Mouse (Mus musculus) frontal cortex, postnatal 25 days (tissue): ENCODE data around the gene Ctla2a.
"Not testable (repeated sequence)": the region's sequence is repeated elsewhere in the genome, so short reads cannot be mapped to it uniquely, and the experiment has no call there.

ENCODE experiments used
- DNase-seq, 2 experiments: peaks; one replicate each; pipeline ENCODE4 v3.0.0; 2022; ENCODE audit warnings: low spot score in 2 of 2

Gene Ctla2a

DNA sequence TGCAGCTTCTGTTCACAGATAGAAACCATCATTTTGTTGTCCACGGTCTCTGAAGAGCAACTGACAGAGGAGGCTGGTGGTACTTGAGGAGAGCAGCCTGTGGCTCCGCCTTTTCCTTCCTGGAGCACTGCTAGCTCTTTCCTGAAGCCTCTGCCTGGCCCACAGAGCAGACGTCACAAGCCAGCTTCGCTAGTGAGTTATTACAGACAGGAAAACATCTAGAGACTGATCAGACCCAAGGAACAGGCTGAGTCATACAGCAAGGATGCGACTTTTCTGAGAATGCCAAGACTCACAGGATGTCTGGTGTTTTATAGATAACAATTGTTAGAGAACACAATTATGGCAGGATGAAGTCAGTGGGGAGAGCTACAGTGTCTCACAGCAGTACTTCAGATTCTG, at the start of gene Ctla2a, which contains the start of gene Gm49391:
Gene Ctla2a (minus strand): TSS at position 126 of the 402 bp plus-strand sequence.
Gene Gm49391 (minus strand): TSS at position 72 of the 402 bp plus-strand sequence.
- DNase-seq: no peak

DNA sequence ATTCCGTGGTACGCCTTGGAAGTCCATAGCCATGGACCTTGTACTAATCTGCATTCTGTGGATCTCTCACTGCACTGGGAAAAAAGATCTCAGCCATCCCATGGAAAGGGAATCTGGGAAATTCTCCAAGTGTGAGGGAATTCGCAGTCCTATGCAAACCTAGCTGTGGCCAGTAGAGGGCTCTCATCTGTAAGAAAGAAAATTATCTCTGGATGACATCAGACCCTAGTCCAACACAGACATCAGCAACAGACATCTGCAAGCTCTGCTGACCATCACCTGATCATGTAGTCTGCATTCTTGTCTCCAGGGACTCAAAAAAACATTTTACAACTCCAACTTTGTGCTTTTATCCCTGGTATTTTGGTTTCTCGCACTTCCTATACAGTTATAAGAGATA, 35.9 kb upstream of the Ctla2a start:
- DNase-seq: not testable (repeated sequence)

DNA sequence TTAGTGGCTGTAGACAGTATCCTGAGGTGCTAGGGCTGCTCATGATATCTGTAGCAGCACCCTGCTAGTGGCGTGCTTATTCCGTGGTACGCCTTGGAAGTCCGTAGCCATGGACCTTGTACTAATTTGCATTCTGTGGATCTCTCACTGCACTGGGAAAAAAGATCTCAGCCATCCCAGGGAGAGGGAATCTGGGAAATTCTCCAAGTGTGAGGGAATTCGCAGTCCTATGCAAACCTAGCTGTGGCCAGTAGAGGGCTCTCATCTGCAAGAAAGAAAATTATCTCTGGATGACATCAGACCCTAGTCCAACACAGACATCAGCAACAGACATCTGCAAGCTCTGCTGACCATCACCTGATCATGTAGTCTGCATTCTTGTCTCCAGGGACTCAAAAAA, 27.6 kb upstream of the Ctla2a start:
- not testable (repeated sequence) for DNase-seq

- no peak for DNase-seq
Measured at GRCm38 (mm10) chr13:60961706-60962105, 25.3 kb upstream of the Ctla2a start.

- DNase-seq: not testable (repeated sequence)
Measured at GRCm38 (mm10) chr13:60941884-60942283, 5.5 kb upstream of the Ctla2a start, which contains the start of gene Tpbpa. Gene Tpbpa, minus strand, starts transcription at chr13:60941984.

DNA sequence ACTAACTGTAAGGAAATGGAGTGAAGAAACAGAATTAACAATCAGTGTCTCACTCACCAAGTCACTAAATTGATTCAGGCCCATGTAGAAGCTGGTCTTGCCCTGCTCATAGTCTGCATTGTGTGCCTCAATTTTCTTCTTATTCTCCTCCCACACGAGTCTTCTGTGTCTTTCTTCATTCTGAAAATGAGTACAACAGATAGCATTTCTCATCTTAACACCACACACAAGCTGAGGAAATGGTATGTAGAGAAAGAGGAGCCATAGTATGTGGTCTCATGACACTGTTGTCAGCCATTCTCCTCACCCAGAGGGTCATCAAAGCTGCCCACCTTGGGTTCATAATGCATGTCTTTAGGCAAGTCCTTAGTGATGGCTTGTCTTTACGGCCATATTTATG, 935 bp downstream of the Ctla2a start, which contains the start of gene Gm49393:
Gene Gm49393 (minus strand): TSS at position 101 of the 400 bp plus-strand sequence.
- DNase-seq: not testable (repeated sequence)

DNA sequence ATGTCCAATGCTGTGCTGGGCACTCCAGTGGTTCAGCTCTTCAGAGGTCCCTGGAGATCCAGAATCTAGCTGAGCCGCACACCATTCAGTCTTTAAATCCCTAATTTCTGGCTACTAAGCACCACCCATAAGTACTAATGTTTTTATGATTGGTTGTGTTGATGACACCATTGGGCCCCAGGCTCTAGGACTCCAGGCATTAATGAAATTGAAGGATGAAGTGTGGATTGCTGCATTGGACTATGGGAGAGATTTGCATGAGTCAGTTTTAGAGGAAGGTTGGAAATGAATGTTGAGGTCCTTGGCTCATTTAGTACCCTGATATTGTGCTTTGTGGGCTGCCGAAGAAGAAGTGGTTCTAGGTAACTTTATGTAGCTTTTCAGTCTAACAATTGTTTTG, 31.6 kb downstream of the Ctla2a start, which contains the start of gene Tpbpb:
Gene Tpbpb (minus strand): TSS at position 101 of the 400 bp plus-strand sequence.
- not testable (repeated sequence) for DNase-seq

- DNase-seq: no peak
Measured at GRCm38 (mm10) chr13:60897328-60897727, 39.1 kb downstream of the Ctla2a start, which contains the start of gene Ctla2b. Gene Ctla2b, minus strand, starts transcription at chr13:60897447.

- not testable (repeated sequence) for DNase-seq
Measured at GRCm38 (mm10) chr13:60896794-60897193, 39.6 kb downstream of the Ctla2a start, which contains the start of gene Gm49392. Gene Gm49392, minus strand, starts transcription at chr13:60896894.

- no peak for DNase-seq
Measured at GRCm38 (mm10) chr13:60895406-60896160, 40.8 kb downstream of the Ctla2a start.

GRCm38 (mm10) chr13:60892301-60892700, 44.1 kb downstream of the Ctla2a start:
- DNase-seq: no peak
